Mouse (Mus musculus): ENCODE results near the gene 6030408B16Rik.

- TF ChIP-seq TAL1 (IDR thresholded peaks at IDR 0.05; ENCODE audit: low read length) = no peak
- no peak for TF ChIP-seq GATA1 (IDR thresholded peaks at IDR 0.05; ENCODE audit: low read length)
Measured at GRCm38 (mm10) chr15:101298550-101298949, 5.5 kb downstream of the 6030408B16Rik start.

All from erythroblast, embryonic 14.5 days (primary cell).